Mouse (Mus musculus): ENCODE results near the gene Tcf7l2.

GRCm38 (mm10) chr19:55902573-55903385 lies 161.2 kb downstream of the Tcf7l2 start:
- TF ChIP-seq CTCF (IDR thresholded peaks at IDR 0.05; ENCODE audit: low read depth) (no peak), EP300 (IDR thresholded peaks at IDR 0.05; ENCODE audit: low read depth) (no peak)

Data from liver, embryonic 14.5 days (tissue).